Mouse (Mus musculus): ENCODE results near the gene Hk2. TPM values are rescaled to one million over a fixed set of nuclear protein-coding genes. Genes with fewer than 3 reads are reported as not detected.

Gene Hk2
- polyA plus RNA-seq, 1 experiment from 2014 or later: 31.0 TPM

GRCm38 (mm10) chr6:82805894-82806293 is 31.6 kb upstream of the Hk2 start:
- 74% methylated on average over 3 of the region's 3 CpGs for WGBS
- no peak overlapping the region for H3K9ac ChIP-seq (ENCODE audit: low read length)
- no peak overlapping the region for H3K27ac ChIP-seq (replicated peaks in 1 of 2; ENCODE audit: control insufficient read depth in 1 of 2, insufficient read depth in 1 of 2, low read depth in 2 of 2, low read length in 2 of 2)
- ATAC-seq (ENCODE audit: insufficient number of reproducible peaks, insufficient read depth, low FRiP score, low read depth): no peak
- H3K4me3 ChIP-seq (ENCODE audit: control insufficient read depth in 1 of 2, insufficient read depth in 1 of 2, low read depth in 1 of 2, low read length in 2 of 2): no peak overlapping the region
- no peaks in the 10 kb centered on the region for H3K27me3 ChIP-seq (ENCODE audit: control insufficient read depth, insufficient read depth, low read length)
- peaks cover 0 to 7% of the 10 kb centered on the region in 2 experiments; a peak in 1 of 4 replicates for H3K4me1 ChIP-seq (ENCODE audit: control insufficient read depth in 2 of 2, insufficient read depth in 2 of 2, low read length in 2 of 2)
- no peaks in the 10 kb centered on the region for H3K9me3 ChIP-seq (ENCODE audit: control insufficient read depth, low read length)
- H3K4me2 ChIP-seq (ENCODE audit: low read length): no peak overlapping the region
- no peaks in the 10 kb centered on the region for H3K36me3 ChIP-seq (ENCODE audit: control insufficient read depth, insufficient read depth, low read length)

GRCm38 (mm10) chr6:82804984-82805383 is 30.7 kb upstream of the Hk2 start:
- WGBS: 89% methylated on average over 3 of the region's 3 CpGs
- H3K4me1 ChIP-seq (ENCODE audit: control insufficient read depth in 2 of 2, insufficient read depth in 2 of 2, low read length in 2 of 2): peaks cover 0 to 7% of the 10 kb centered on the region in 2 experiments; a peak in 1 of 4 replicates
- no peaks in the 10 kb centered on the region for H3K36me3 ChIP-seq (ENCODE audit: control insufficient read depth, insufficient read depth, low read length)
- H3K4me3 ChIP-seq (ENCODE audit: control insufficient read depth in 1 of 2, insufficient read depth in 1 of 2, low read depth in 1 of 2, low read length in 2 of 2): no peak overlapping the region
- H3K9me3 ChIP-seq (ENCODE audit: control insufficient read depth, low read length): no peaks in the 10 kb centered on the region
- ATAC-seq (ENCODE audit: insufficient number of reproducible peaks, insufficient read depth, low FRiP score, low read depth): no peak
- no peak overlapping the region for H3K9ac ChIP-seq (ENCODE audit: low read length)
- no peaks in the 10 kb centered on the region for H3K27me3 ChIP-seq (ENCODE audit: control insufficient read depth, insufficient read depth, low read length)
- no peak overlapping the region for H3K27ac ChIP-seq (replicated peaks in 1 of 2; ENCODE audit: control insufficient read depth in 1 of 2, insufficient read depth in 1 of 2, low read depth in 2 of 2, low read length in 2 of 2)
- no peak overlapping the region for H3K4me2 ChIP-seq (ENCODE audit: low read length)

- Histone ChIP-seq H3K9me3 (ENCODE audit: control insufficient read depth, low read length) (no peaks in the 10 kb centered on the region), H3K36me3 (ENCODE audit: control insufficient read depth, insufficient read depth, low read length) (no peaks in the 10 kb centered on the region), H3K4me2 (ENCODE audit: low read length) (no peak overlapping the region), H3K4me1 (ENCODE audit: control insufficient read depth in 2 of 2, insufficient read depth in 2 of 2, low read length in 2 of 2) (no peaks in the 10 kb centered on the region), H3K4me3 (ENCODE audit: control insufficient read depth in 1 of 2, insufficient read depth in 1 of 2, low read depth in 1 of 2, low read length in 2 of 2) (no peak overlapping the region), H3K9ac (ENCODE audit: low read length) (no peak overlapping the region), H3K27ac (replicated peaks in 1 of 2; ENCODE audit: control insufficient read depth in 1 of 2, insufficient read depth in 1 of 2, low read depth in 2 of 2, low read length in 2 of 2) (no peak overlapping the region), H3K27me3 (ENCODE audit: control insufficient read depth, insufficient read depth, low read length) (no peaks in the 10 kb centered on the region)
- WGBS: 45% methylated on average over 3 of the region's 3 CpGs
- ATAC-seq (ENCODE audit: insufficient number of reproducible peaks, insufficient read depth, low FRiP score, low read depth): no peak
Measured at GRCm38 (mm10) chr6:82798202-82798737, 24.0 kb upstream of the Hk2 start.

- H3K27me3 ChIP-seq (ENCODE audit: control insufficient read depth, insufficient read depth, low read length): no peaks in the 10 kb centered on the region
- no peak overlapping the region for H3K4me2 ChIP-seq (ENCODE audit: low read length)
- H3K9me3 ChIP-seq (ENCODE audit: control insufficient read depth, low read length): no peaks in the 10 kb centered on the region
- no peak for ATAC-seq (ENCODE audit: insufficient number of reproducible peaks, insufficient read depth, low FRiP score, low read depth)
- no peak overlapping the region for H3K9ac ChIP-seq (ENCODE audit: low read length)
- H3K4me1 ChIP-seq (ENCODE audit: control insufficient read depth in 2 of 2, insufficient read depth in 2 of 2, low read length in 2 of 2): no peaks in the 10 kb centered on the region
- 66% methylated on average over 5 of the region's 5 CpGs for WGBS
- no peak overlapping the region for H3K27ac ChIP-seq (replicated peaks in 1 of 2; ENCODE audit: control insufficient read depth in 1 of 2, insufficient read depth in 1 of 2, low read depth in 2 of 2, low read length in 2 of 2)
- H3K36me3 ChIP-seq (ENCODE audit: control insufficient read depth, insufficient read depth, low read length): no peaks in the 10 kb centered on the region
- no peak overlapping the region for H3K4me3 ChIP-seq (ENCODE audit: control insufficient read depth in 1 of 2, insufficient read depth in 1 of 2, low read depth in 1 of 2, low read length in 2 of 2)
Measured at GRCm38 (mm10) chr6:82797300-82797839, 23.1 kb upstream of the Hk2 start.

- ATAC-seq (ENCODE audit: insufficient number of reproducible peaks, insufficient read depth, low FRiP score, low read depth): no peak
- Histone ChIP-seq H3K4me3 (ENCODE audit: control insufficient read depth in 1 of 2, insufficient read depth in 1 of 2, low read depth in 1 of 2, low read length in 2 of 2) (no peak overlapping the region), H3K9me3 (ENCODE audit: control insufficient read depth, low read length) (no peaks in the 10 kb centered on the region), H3K4me2 (ENCODE audit: low read length) (no peak overlapping the region), H3K36me3 (ENCODE audit: control insufficient read depth, insufficient read depth, low read length) (no peaks in the 10 kb centered on the region), H3K27me3 (ENCODE audit: control insufficient read depth, insufficient read depth, low read length) (no peaks in the 10 kb centered on the region), H3K4me1 (ENCODE audit: control insufficient read depth in 2 of 2, insufficient read depth in 2 of 2, low read length in 2 of 2) (no peaks in the 10 kb centered on the region), H3K27ac (replicated peaks in 1 of 2; ENCODE audit: control insufficient read depth in 1 of 2, insufficient read depth in 1 of 2, low read depth in 2 of 2, low read length in 2 of 2) (no peak overlapping the region), H3K9ac (ENCODE audit: low read length) (no peak overlapping the region)
- WGBS: 90% methylated on average over 2 of the region's 2 CpGs
Measured at GRCm38 (mm10) chr6:82790864-82791263, 16.6 kb upstream of the Hk2 start.

GRCm38 (mm10) chr6:82783906-82784305 is 9.7 kb upstream of the Hk2 start:
- Histone ChIP-seq H3K9me3 (ENCODE audit: control insufficient read depth, low read length) (no peaks in the 10 kb centered on the region), H3K4me2 (ENCODE audit: low read length) (no peak overlapping the region), H3K4me3 (ENCODE audit: control insufficient read depth in 1 of 2, insufficient read depth in 1 of 2, low read depth in 1 of 2, low read length in 2 of 2) (no peak overlapping the region), H3K27me3 (ENCODE audit: control insufficient read depth, insufficient read depth, low read length) (no peaks in the 10 kb centered on the region), H3K9ac (ENCODE audit: low read length) (no peak overlapping the region), H3K4me1 (ENCODE audit: control insufficient read depth in 2 of 2, insufficient read depth in 2 of 2, low read length in 2 of 2) (no peaks in the 10 kb centered on the region), H3K36me3 (ENCODE audit: control insufficient read depth, insufficient read depth, low read length) (no peaks in the 10 kb centered on the region), H3K27ac (replicated peaks in 1 of 2; ENCODE audit: control insufficient read depth in 1 of 2, insufficient read depth in 1 of 2, low read depth in 2 of 2, low read length in 2 of 2) (no peak overlapping the region)
- WGBS: 84% methylated on average over 4 of the region's 4 CpGs
- ATAC-seq (ENCODE audit: insufficient number of reproducible peaks, insufficient read depth, low FRiP score, low read depth): no peak

- Histone ChIP-seq H3K27me3 (ENCODE audit: control insufficient read depth, insufficient read depth, low read length) (no peaks in the 10 kb centered on the region), H3K9ac (ENCODE audit: low read length) (no peak overlapping the region), H3K36me3 (ENCODE audit: control insufficient read depth, insufficient read depth, low read length) (no peaks in the 10 kb centered on the region), H3K4me2 (ENCODE audit: low read length) (no peak overlapping the region), H3K27ac (replicated peaks in 1 of 2; ENCODE audit: control insufficient read depth in 1 of 2, insufficient read depth in 1 of 2, low read depth in 2 of 2, low read length in 2 of 2) (no peak overlapping the region), H3K9me3 (ENCODE audit: control insufficient read depth, low read length) (no peaks in the 10 kb centered on the region), H3K4me1 (ENCODE audit: control insufficient read depth in 2 of 2, insufficient read depth in 2 of 2, low read length in 2 of 2) (no peaks in the 10 kb centered on the region), H3K4me3 (ENCODE audit: control insufficient read depth in 1 of 2, insufficient read depth in 1 of 2, low read depth in 1 of 2, low read length in 2 of 2) (no peak overlapping the region)
- ATAC-seq (ENCODE audit: insufficient number of reproducible peaks, insufficient read depth, low FRiP score, low read depth): no peak
- WGBS: 59% methylated on average over 8 of the region's 8 CpGs
Measured at GRCm38 (mm10) chr6:82780802-82781393, 6.6 kb upstream of the Hk2 start.

GRCm38 (mm10) chr6:82780369-82780768 is 6.1 kb upstream of the Hk2 start:
- 61% methylated on average over 4 of the region's 4 CpGs for WGBS
- no peak overlapping the region for H3K4me3 ChIP-seq (ENCODE audit: control insufficient read depth in 1 of 2, insufficient read depth in 1 of 2, low read depth in 1 of 2, low read length in 2 of 2)

More at GRCm38 (mm10) chr6:82780369-82780768, 6.1 kb upstream of the Hk2 start:
- Histone ChIP-seq H3K9ac (ENCODE audit: low read length) (no peak overlapping the region), H3K4me2 (ENCODE audit: low read length) (no peak overlapping the region), H3K4me1 (ENCODE audit: control insufficient read depth in 2 of 2, insufficient read depth in 2 of 2, low read length in 2 of 2) (no peaks in the 10 kb centered on the region), H3K27me3 (ENCODE audit: control insufficient read depth, insufficient read depth, low read length) (no peaks in the 10 kb centered on the region), H3K36me3 (ENCODE audit: control insufficient read depth, insufficient read depth, low read length) (no peaks in the 10 kb centered on the region), H3K27ac (replicated peaks in 1 of 2; ENCODE audit: control insufficient read depth in 1 of 2, insufficient read depth in 1 of 2, low read depth in 2 of 2, low read length in 2 of 2) (no peak overlapping the region), H3K9me3 (ENCODE audit: control insufficient read depth, low read length) (no peaks in the 10 kb centered on the region)
- no peak for ATAC-seq (ENCODE audit: insufficient number of reproducible peaks, insufficient read depth, low FRiP score, low read depth)

Measured in heart, embryonic 14.5 days (tissue).